Mouse (Mus musculus): ENCODE results near the gene Slc28a2.
"Not testable (repeated sequence)": the region's sequence is repeated elsewhere in the genome, so short reads cannot be mapped to it uniquely, and the experiment has no call there.

Slc28a2 gene

GRCm38 (mm10) chr2:122426200-122426599 is at the start of gene Slc28a2:
TSS of gene Slc28a2 (plus strand) at chr2:122426477.
- in situ Hi-C loops (cut with MboI; ENCODE audit: low sequenced_read_pairs) = not testable (repeated sequence)

GRCm38 (mm10) chr2:122377215-122377674 is 49.0 kb upstream of the Slc28a2 start:
- in situ Hi-C loops (cut with MboI; ENCODE audit: low sequenced_read_pairs) = loop anchor here (25.0 kb wide), 1 partner anchor 185 kb away; no protein-coding TSS in a partner anchor

- in situ Hi-C loops (cut with MboI; ENCODE audit: low sequenced_read_pairs) = loop anchor here (25.0 kb wide), 1 partner anchor 185 kb away; no protein-coding TSS in a partner anchor
These were observed 48.5 kb upstream of the Slc28a2 start for GRCm38 (mm10) chr2:122377751-122378246.

GRCm38 (mm10) chr2:122378421-122379291 is 47.6 kb upstream of the Slc28a2 start:
- in situ Hi-C loops (cut with MboI; ENCODE audit: low sequenced_read_pairs) = loop anchor here (25.0 kb wide), 1 partner anchor 184 kb away; no protein-coding TSS in a partner anchor

- in situ Hi-C loops (cut with MboI; ENCODE audit: low sequenced_read_pairs) = loop anchor here (25.0 kb wide), 1 partner anchor 183 kb away; no protein-coding TSS in a partner anchor
These were observed 47.0 kb upstream of the Slc28a2 start for GRCm38 (mm10) chr2:122379292-122379650.

GRCm38 (mm10) chr2:122380768-122381311 is 45.4 kb upstream of the Slc28a2 start:
- in situ Hi-C loops (cut with MboI; ENCODE audit: low sequenced_read_pairs) = loop anchor here (10.0 to 25.0 kb wide), 2 partner anchors 181 to 244 kb away; no protein-coding TSS in a partner anchor

- in situ Hi-C loops (cut with MboI; ENCODE audit: low sequenced_read_pairs) = loop anchor here (10.0 to 25.0 kb wide), 2 partner anchors 181 to 243 kb away; no protein-coding TSS in a partner anchor
These were observed 44.8 kb upstream of the Slc28a2 start for GRCm38 (mm10) chr2:122381329-122382103.

GRCm38 (mm10) chr2:122382121-122382520 is 44.2 kb upstream of the Slc28a2 start:
- in situ Hi-C loops (cut with MboI; ENCODE audit: low sequenced_read_pairs) = loop anchor here (10.0 to 25.0 kb wide), 2 partner anchors 180 to 243 kb away; no protein-coding TSS in a partner anchor

GRCm38 (mm10) chr2:122385095-122385494 is 41.2 kb upstream of the Slc28a2 start:
- in situ Hi-C loops (cut with MboI; ENCODE audit: low sequenced_read_pairs) = loop anchor here (10.0 to 25.0 kb wide), 2 partner anchors 177 to 240 kb away; no protein-coding TSS in a partner anchor

GRCm38 (mm10) chr2:122387135-122387534 is 39.1 kb upstream of the Slc28a2 start:
- in situ Hi-C loops (cut with MboI; ENCODE audit: low sequenced_read_pairs) = loop anchor here (10.0 to 25.0 kb wide), 2 partner anchors 175 to 238 kb away; no protein-coding TSS in a partner anchor

GRCm38 (mm10) chr2:122396150-122396549 is 30.1 kb upstream of the Slc28a2 start:
- in situ Hi-C loops (cut with MboI; ENCODE audit: low sequenced_read_pairs) = loop anchor here (25.0 kb wide), 1 partner anchor 166 kb away; no protein-coding TSS in a partner anchor

- in situ Hi-C loops (cut with MboI; ENCODE audit: low sequenced_read_pairs) = no loop called here
These were observed 18.7 kb upstream of the Slc28a2 start for GRCm38 (mm10) chr2:122407607-122408006.

GRCm38 (mm10) chr2:122408928-122409327 is 17.3 kb upstream of the Slc28a2 start:
- in situ Hi-C loops (cut with MboI; ENCODE audit: low sequenced_read_pairs) = no loop called here

GRCm38 (mm10) chr2:122426645-122427044 is 368 bp downstream of the Slc28a2 start:
- in situ Hi-C loops (cut with MboI; ENCODE audit: low sequenced_read_pairs) = not testable (repeated sequence)

GRCm38 (mm10) chr2:122438706-122439482 is 12.6 kb downstream of the Slc28a2 start:
- in situ Hi-C loops (cut with MboI; ENCODE audit: low sequenced_read_pairs) = not testable (repeated sequence)

- in situ Hi-C loops (cut with MboI; ENCODE audit: low sequenced_read_pairs) = not testable (repeated sequence)
These were observed 14.2 kb downstream of the Slc28a2 start for GRCm38 (mm10) chr2:122440521-122440920.

- in situ Hi-C loops (cut with MboI; ENCODE audit: low sequenced_read_pairs) = no loop called here
These were observed 15.0 kb downstream of the Slc28a2 start for GRCm38 (mm10) chr2:122441000-122441933.

- in situ Hi-C loops (cut with MboI; ENCODE audit: low sequenced_read_pairs) = no loop called here
These were observed 24.1 kb downstream of the Slc28a2 start for GRCm38 (mm10) chr2:122450351-122450750.

All from CH12F3 (cell line).